Mouse (Mus musculus): ENCODE results near the gene Fzd4.

DNA sequence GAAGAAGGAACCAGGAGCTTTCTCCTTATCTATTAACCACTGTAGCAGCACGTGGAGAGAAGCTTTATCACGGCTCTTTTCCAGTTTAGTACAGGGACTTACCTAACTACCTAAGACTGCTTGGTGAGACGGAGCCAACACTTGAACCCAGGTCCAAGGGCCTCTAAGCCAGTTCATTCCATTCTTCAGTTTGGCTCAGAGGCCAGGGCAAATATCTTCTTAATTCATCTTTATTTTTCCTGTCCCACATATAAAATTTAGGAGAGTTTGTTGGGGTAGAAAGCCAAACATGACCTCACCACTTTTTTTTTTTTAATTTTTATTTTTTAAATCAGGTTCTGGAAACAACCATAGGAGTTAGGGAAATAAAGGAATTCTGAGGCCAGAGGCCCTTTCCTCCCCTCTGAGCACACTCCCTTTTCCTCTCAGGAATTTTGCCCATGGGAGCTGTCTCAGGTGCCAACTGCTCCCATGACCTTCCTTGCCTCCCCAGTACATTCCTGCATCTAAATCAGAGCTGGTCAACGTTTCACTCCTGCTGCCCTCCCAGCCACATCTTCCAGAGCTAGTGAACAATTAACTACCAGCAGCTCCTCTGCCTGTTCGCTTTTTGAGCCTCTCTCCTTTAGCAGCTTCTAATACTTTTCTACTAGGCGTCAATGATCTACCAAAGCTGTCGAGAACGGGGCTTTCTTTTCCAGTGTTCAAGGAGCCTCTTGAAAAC is 29.9 kb downstream of the Fzd4 start:
- TF ChIP-seq CTCF (IDR thresholded peaks at IDR 0.05; ENCODE audit: borderline replicate concordance, insufficient read depth, low read length) (no peak), POLR2A (IDR thresholded peaks at IDR 0.05; ENCODE audit: low read depth, low read length) (no peak)
